Mouse (Mus musculus): ENCODE measurements around the gene Arhgef1.

- TF ChIP-seq CTCF (IDR thresholded peaks at IDR 0.05; ENCODE audit: control insufficient read depth, insufficient read depth, insufficient replicate concordance, low read depth, low read length), result no peak
- TF ChIP-seq POLR2A (IDR thresholded peaks at IDR 0.05; ENCODE audit: control insufficient read depth, low read depth, low read length), result no peak
Observed at GRCm38 (mm10) chr7:24931651-24932050, 28.9 kb downstream of the Arhgef1 start.

Data from testis, adult 2 months (tissue).